Mouse (Mus musculus): ENCODE measurements around the gene Lrr1.
A peak's percentile ranks its signal among the peaks of the same experiment; 100 is the strongest.
"Not testable (repeated sequence)": the region's sequence is repeated elsewhere in the genome, so short reads cannot be mapped to it uniquely, and the experiment has no call there.

Lrr1 gene

DNA sequence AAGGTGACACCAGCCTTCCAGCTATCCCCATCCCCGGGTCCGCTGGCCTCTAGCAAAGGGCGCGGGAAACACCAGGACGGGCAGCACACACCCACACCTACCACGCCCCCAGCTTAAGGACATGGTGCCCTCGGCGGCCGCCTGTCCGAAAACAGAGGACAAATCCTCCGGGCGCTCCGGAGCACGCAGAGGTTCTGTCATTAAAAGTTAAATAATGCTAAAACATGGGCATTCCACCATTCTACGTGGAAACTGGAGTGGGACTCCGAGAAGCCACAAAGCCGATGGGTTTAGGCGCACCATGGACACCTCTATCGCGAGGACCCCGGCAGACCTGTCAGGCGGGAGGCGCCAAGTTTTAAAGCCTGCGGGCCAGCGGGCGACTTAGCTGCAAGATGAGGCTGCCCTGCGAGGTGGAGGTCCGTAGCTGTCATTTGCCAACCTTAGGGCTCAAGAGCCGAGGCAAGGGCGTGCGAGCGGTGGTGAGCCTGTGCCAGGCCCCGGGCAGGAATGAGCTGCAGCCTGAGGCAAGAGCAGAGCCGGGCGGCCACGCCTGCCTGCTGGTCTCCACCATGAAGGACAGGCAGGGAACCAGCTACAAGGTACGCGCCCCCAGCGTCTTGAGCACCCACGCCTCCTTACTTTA lies at the start of gene Lrr1:
Gene Lrr1 (plus strand): TSS at position 354 of the 646 bp plus-strand sequence.
- DNase-seq = peak; percentile 84

- DNase-seq = no peak
Observed at GRCm38 (mm10) chr12:69119908-69120307, 48.7 kb upstream of the Lrr1 start.

DNA sequence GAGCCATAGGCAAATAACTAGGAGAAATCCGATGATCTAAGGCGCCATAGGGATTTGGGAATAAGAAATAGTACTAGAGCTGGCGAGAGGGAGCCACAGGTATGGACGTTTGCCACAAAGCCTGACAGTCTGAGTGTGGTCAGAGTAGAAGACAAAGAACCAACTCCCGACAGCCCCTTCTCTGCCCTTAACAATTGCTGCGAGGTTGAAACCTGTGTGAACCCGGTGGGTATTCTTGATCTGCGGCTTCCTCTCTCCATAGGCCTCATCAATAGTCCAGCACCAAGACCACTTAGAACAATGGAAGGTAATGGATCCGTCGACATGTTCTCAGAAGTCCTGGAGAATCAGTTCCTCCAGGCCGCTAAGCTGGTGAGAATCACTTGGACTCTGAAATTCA lies 45.8 kb upstream of the Lrr1 start:
- DNase-seq = no peak

DNA sequence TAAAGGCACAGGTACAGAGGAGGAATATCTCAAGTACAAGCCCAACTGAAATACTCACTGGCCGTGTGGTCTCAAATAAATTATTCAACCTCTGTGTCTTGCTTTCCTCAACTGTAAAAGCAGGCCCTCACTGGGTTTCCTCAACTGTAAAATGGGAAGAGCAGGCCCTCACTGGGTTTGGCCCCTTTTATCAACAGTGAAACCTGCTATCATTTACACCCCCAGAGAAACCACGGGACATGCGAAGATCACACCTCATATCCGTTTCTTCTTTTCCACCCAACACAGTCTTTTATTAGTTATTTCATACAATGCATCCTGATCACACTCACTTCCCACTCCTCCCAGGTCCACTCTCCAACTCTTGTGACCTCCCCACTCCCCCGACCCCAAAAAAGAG lies 43.5 kb upstream of the Lrr1 start:
- DNase-seq = no peak

DNA sequence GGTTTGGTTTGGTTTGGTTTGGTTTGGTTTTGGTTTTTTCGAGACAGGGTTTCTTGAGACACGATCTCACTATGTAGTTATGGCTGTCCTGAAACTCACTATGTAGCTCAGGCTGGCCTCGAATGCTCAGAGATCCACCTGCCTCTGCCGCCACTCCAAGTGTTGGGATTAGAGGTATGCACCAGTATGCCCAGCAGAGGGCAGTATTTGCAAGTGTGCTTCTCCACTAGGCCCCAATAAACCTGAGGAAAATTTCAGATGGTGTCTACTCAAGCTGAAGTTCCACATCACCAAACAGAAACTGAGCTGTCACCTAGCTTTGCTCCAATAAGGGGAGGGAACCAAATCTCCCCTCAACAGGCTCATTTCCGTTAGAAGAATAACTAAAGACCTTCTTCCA lies 41.4 kb upstream of the Lrr1 start:
- DNase-seq = no peak

DNA sequence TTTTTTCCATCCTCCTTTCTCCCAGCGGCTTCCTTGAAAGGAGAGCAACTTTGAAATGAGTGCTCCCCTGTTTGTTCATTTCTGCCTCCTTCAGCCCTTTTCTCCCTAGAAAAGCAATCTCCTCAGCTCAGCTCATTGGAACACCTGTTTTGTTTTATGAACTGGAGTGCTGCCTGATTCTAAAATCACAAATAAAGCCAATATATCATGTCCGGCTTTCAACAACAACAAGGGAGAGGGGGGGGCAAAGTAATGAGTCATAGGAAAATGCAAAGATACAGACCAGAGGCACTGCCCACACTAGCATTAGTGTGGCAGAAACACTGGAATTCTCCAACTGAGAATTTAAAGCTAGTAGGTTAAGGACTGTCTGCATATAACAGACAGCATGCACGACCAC lies 41.0 kb upstream of the Lrr1 start:
- DNase-seq = no peak

DNA sequence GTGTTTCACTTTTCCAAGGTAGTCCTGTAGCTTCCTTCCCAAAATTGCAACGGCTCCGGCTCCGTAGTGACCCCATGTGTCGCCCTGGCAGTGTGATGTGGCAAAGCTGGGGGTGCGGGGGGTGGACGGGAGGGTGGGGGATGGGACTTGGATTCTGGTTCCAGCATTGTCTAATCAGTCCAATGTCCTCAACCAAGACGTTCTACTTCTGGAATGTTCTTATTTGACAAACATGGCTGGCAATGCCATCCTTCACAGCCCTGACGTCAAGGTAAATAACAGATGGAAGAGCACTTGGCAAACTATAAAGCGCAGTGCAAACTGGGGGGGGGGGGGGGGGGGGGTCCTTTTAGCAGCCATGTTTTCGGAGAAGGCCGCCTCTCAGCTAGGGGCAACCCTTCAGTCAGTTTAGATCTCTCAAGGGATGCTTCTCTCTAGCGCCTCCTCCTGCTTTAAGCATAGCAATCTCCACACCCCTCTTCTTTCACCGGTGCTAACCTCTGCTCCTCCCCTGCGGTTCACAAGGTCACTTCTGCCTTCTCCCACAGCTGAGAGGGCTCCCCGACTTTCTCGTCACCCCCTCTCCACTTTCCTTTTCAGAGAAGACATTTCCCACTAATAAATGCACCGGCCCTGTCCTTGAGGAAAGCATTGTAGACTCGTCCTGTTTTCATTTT lies 38.8 kb upstream of the Lrr1 start:
- no peak for DNase-seq

GRCm38 (mm10) chr12:69130486-69130885 lies 38.1 kb upstream of the Lrr1 start:
- DNase-seq = no peak

DNA sequence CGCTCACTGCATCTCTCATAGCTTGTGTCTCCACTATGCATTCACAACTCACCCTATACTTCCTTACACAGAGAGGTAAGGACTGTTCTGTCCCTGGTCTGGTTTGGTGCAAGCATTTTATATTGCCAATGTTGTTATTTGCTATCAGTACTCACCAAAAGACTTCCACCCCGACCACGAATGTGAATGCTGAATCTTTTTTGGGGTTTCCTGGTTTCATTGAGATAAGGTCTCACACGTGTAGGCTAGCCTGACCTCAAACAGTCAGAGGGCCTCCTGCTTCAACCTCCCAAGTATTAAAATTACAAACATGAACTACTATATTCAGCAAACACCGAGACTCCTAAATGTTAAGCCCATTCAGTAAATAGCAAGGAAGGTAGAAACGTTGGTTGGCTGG lies 37.3 kb upstream of the Lrr1 start:
- DNase-seq = no peak

GRCm38 (mm10) chr12:69131981-69132380 lies 36.6 kb upstream of the Lrr1 start:
- DNase-seq = peak; percentile 5

- DNase-seq = no peak
Observed at GRCm38 (mm10) chr12:69139201-69139600, 29.4 kb upstream of the Lrr1 start.

- no peak for DNase-seq
Observed at GRCm38 (mm10) chr12:69139841-69140240, 28.8 kb upstream of the Lrr1 start.

GRCm38 (mm10) chr12:69143460-69143859 lies 25.2 kb upstream of the Lrr1 start:
- DNase-seq = no peak

GRCm38 (mm10) chr12:69147166-69147735 lies 21.4 kb upstream of the Lrr1 start:
- no peak for DNase-seq

GRCm38 (mm10) chr12:69150049-69150448 lies 18.6 kb upstream of the Lrr1 start:
- DNase-seq = no peak

- no peak for DNase-seq
Observed at GRCm38 (mm10) chr12:69155923-69156322, 12.7 kb upstream of the Lrr1 start.

- no peak for DNase-seq
Observed at GRCm38 (mm10) chr12:69156436-69156835, 12.2 kb upstream of the Lrr1 start.

DNA sequence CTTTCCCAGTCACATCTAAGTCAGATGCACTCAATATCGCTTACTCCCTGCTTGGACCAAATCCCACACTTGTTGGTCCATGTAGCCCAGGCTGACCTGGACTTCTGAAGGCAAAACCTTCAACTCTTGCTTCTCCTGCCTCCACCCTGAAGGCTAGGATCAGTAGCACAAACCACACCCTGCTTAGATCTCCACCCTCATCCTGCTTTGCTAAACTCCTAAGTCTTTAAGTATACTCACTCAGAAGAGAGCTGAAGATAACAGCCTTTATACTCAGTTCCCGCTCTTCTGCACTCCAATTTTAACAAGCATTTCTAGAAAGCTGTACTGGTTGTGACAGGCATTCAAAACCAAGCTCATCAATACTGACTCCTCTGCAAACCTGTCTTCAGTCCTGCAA lies 11.5 kb upstream of the Lrr1 start:
- no peak for DNase-seq

DNA sequence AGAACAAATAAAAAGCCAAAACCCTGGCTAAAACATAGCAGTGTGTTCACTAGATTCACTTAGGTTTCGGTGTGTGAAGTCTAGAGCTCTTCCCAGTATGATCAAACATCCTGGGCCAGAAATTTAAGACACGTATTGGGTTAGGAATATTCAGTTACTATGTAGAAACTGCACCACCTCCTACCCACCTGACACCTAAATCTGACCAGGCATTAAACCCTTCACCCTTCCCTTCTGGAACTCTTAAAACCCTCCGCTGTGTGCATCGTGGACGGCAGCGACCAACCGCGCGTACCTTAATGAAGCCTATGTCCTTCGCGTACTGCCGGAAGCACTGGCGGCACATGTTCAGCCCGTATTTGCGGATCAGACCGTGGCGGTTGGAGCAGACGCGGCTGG lies 10.2 kb upstream of the Lrr1 start:
- DNase-seq = no peak

DNA sequence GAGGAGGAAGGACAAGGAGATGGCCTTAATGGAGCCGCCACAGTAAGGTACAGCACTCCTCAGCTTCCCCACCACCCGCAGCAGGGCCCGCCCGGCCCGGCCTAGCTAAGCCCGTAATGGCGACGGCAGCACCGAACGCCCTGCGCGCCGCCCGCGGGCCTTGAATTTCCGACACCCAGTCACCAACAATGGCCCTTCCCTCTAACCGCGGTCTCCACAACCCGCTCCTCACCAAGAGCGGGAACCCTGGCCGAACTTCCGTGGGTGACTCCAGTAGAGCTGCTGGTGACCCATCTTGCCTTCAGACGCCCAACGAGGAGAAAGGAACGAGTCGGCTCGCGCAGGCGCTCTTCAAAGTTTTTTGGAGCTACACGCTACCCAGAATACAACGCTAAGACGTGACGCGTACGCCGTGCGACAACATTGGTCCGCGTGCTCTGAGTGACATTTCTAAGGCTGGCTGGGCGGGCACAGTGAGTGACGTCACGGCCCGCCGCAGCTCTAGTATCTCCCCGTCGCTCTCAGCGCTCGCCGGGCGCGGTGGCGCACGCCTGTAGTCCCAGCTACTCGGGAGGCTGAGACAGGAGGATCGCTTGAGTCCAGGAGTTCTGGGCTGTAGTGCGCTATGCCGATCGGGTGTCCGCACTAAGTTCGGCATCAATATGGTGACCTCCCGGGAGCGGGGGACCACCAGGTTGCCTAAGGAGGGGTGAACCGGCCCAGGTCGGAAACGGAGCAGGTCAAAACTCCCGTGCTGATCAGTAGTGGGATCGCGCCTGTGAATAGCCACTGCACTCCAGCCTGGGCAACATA lies 9.6 kb upstream of the Lrr1 start, which contains the start of gene Rps29:
Gene Rps29 (minus strand): TSS at position 422 of the 813 bp plus-strand sequence.
- peak; percentile 98 for DNase-seq

DNA sequence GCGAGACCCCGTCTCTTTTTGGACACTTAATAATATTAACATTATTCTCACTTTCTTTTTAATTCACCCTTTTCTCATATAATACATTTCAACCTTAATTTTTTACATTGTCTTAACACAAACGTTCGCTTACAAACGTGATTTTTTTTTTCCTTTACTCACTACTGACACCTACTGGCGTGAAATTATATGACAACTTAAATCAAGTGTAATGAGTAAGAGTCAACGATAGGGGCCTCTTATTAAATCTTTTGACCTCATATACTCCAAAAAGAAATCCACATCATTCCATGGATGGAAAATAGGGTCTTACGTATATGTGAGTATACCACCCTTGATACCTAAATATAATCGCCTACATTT lies 9.1 kb upstream of the Lrr1 start:
- no peak for DNase-seq

DNA sequence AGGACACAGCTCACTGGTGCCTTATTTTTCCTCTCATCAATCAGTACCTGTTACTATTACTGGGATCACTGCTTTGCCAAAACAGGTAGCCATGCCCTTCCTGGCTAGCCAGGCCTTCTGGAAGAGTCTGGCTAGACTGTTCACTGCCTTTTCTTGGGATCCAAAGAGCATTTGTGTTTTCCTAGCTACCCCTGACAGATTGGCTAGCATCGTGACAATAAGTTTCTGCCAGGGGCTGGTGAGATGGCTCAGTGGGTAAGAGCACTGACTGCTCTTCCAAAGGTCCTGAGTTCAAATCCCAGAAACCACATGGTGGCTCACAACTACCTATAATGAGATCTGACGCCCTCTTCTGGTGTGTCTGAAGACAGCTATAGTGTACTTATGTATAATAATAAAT lies 7.9 kb upstream of the Lrr1 start:
- DNase-seq = not testable (repeated sequence)

GRCm38 (mm10) chr12:69163586-69163985 lies 5.0 kb upstream of the Lrr1 start:
- not testable (repeated sequence) for DNase-seq

GRCm38 (mm10) chr12:69164904-69165303 lies 3.7 kb upstream of the Lrr1 start:
- no peak for DNase-seq

Data from cerebellum, adult 11 months (tissue).